Mouse (Mus musculus) lung, adult 2 months (tissue): ENCODE measurements around the gene Qrfp. TPM values are rescaled to one million over a fixed set of nuclear protein-coding genes. Genes with fewer than 3 reads are reported as not detected.

Experiments used
- DNase-seq: peaks from one replicate; pipeline ENCODE4 v3.0.0; 2022
- H3K4me1 ChIP-seq: fragments of 200-500 bp; 2 replicates; pipeline ENCODE4 v1.6.1; 2011; ENCODE audit warnings: low read length; ENCODE audit not compliant: control insufficient read depth, insufficient read depth
- H3K4me3 ChIP-seq: fragments of 200-500 bp; replicated peaks from 2 replicates; pipeline ENCODE3; 2011; ENCODE audit warnings: low read depth, mild to moderate bottlenecking, control low read depth, low read length; ENCODE audit errors: extremely low read depth
- CTCF ChIP-seq: fragments of 200-500 bp; IDR thresholded peaks from 2 replicates; pipeline ENCODE4 v1.5.1; 2011; ENCODE audit warnings: mild to moderate bottlenecking, low read length, control low read depth; ENCODE audit not compliant: insufficient read depth
- POLR2A ChIP-seq: fragments of 200-500 bp; IDR thresholded peaks from 2 replicates; pipeline ENCODE4 v1.6.1; 2011; ENCODE audit warnings: low read depth, mild to moderate bottlenecking, control low read depth, low read length, borderline replicate concordance; ENCODE audit errors: extremely low read depth
- WGBS: fragments of 180-500 bp; shearing (Covaris S2); methylation state at CpG from one replicate; pipeline ENCODE4 v1.1.7; 2018; 5-methylcytosine and 5-hydroxymethylcytosine counted together
- polyA plus RNA-seq: library from polyadenylated mRNA; depleted of rRNA; stranded (reverse); fragments of >200 nt; gene quantifications from 2 replicates; pipeline ENCODE4 v1.2.3, GENCODE M21; 2012; rRNA removed

Qrfp gene
- polyA plus RNA-seq, 1 experiment, result 0.13 TPM

- 24% methylated on average over 3 of the region's 3 CpGs for WGBS
- TF ChIP-seq POLR2A (no peak), CTCF (no peak)
- Histone ChIP-seq H3K4me3 (no peak overlapping the region), H3K4me1 (peaks cover 38% of the 10 kb centered on the region)
- DNase-seq, result no peak
Measured at GRCm38 (mm10) chr2:31762155-31762554, 48.2 kb downstream of the Qrfp start.

- no peak for DNase-seq
- no peak for TF ChIP-seq POLR2A
- TF ChIP-seq CTCF, result no peak
- Histone ChIP-seq H3K4me3 (peak overlapping the region; percentile 94), H3K4me1 (peaks cover 35% of the 10 kb centered on the region)
- WGBS, result 8% methylated on average over 4 of the region's 4 CpGs
Measured at GRCm38 (mm10) chr2:31761585-31761984, 48.8 kb downstream of the Qrfp start.

DNA sequence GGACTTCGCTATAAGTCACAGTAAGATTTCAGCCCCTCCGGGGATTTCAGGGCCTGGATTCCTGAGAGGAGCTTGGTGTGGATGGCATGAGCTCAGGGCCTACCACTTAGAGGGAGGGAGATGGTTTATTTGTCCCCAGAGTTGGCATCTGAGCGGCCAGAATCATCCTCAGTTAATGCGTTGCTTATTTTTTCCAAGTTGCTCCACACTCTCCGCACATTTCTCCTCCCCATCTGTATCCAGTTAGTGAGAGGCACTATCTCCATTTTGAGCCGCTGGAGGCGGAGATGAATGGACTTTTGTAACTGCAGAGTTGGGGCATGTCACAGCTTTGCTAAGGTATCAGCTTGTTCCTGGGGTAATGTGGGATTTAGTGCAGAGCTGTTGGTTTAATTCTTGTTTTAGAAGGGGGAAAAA is 49.3 kb downstream of the Qrfp start:
- no peak for DNase-seq
- 9% methylated on average over 7 of the region's 7 CpGs for WGBS
- TF ChIP-seq POLR2A, result no peak
- TF ChIP-seq CTCF, result no peak
- Histone ChIP-seq H3K4me1 (peaks cover 32% of the 10 kb centered on the region), H3K4me3 (peak overlapping the region; percentile 94)

GRCm38 (mm10) chr2:31760486-31760885 is 49.9 kb downstream of the Qrfp start:
- no peak for DNase-seq
- TF ChIP-seq CTCF, result no peak
- no peak for TF ChIP-seq POLR2A
- Histone ChIP-seq H3K4me3 (peak overlapping the region; percentile 94), H3K4me1 (peaks cover 30% of the 10 kb centered on the region)
- WGBS, result 3% methylated on average over 1 of the region's 1 CpGs

DNA sequence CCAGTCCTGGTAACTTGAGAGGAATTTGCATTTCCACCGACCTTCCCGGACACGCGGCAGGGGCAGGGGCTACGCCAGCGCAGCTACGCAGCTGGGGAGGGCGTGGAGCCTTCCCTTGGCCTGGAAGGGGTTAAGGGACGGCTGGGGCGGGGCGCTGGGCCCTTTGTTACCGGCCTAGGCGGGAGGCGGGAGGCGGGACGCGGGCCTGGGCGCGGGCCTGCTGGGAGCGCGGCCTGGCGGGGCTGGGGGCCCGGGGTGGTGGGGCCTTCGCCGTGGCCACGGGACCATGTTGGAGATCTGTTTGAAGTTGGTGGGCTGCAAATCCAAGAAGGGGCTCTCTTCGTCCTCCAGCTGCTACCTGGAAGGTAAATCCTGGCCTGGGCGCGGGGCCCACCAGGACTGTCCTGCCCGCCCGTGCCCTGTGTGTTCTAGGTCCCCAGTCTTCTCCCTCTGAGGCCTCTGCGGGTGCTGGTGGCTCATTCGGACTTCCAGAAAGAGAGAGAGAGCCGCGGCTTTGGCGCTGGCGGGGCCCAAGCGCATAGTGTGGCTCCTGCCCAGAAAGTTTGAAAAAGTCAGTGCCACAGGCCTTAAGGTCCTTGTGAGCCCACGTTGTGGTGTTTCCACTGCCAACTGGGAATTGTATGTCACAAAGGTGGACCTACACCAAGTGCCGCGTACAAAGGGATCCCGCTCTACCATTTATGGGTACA is 50.5 kb downstream of the Qrfp start:
- TF ChIP-seq POLR2A (0 out of 2 replicates have a peak, but pooled peaks have one; percentile 39), CTCF (no peak)
- peak; percentile 84 for DNase-seq
- Histone ChIP-seq H3K4me3 (peak overlapping the region; percentile 94), H3K4me1 (peaks cover 27% of the 10 kb centered on the region)
- 1% methylated on average over 42 of the region's 42 CpGs for WGBS

DNA sequence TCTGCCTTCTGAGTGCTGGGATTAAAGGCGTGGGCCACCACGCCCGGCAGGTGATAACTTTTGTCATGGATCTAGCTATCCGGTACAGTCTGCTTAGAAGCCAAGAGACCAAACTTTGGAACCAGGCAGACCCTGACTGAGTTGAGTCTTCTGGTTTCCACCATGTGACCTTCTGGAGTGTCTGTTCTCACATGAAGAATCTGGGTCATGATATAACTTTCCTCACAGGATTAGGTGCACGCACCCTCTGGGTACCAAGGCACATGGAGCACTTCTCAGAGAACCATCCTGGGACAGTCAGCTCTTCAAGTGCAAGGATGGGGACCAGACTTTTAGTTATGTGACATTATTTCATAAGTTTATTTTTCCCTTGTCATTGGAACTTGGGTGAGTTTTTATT is 51.4 kb downstream of the Qrfp start:
- H3K4me1 ChIP-seq, result peaks cover 27% of the 10 kb centered on the region
- TF ChIP-seq POLR2A, result no peak
- TF ChIP-seq CTCF, result no peak
- DNase-seq, result no peak
- 85% methylated on average over 5 of the region's 5 CpGs for WGBS
- no peak overlapping the region for H3K4me3 ChIP-seq

- Histone ChIP-seq H3K4me3 (no peak overlapping the region), H3K4me1 (peaks cover 18% of the 10 kb centered on the region)
- DNase-seq, result no peak
- TF ChIP-seq POLR2A (no peak), CTCF (no peak)
Measured at GRCm38 (mm10) chr2:31757472-31757871, 52.9 kb downstream of the Qrfp start.

Other genes starting within 250 kb of the Qrfp start
- 46.4 and 48.9 TPM in 2 replicates for gene Fubp3, start 237.9 kb downstream of the Qrfp start, polyA plus RNA-seq
- not detected in 2 replicates for gene Prdm12, start 170.5 kb downstream of the Qrfp start, polyA plus RNA-seq
- 7.7 and 8.8 TPM in 2 replicates for gene Exosc2, start 139.9 kb downstream of the Qrfp start, polyA plus RNA-seq
- 55.0 and 61.7 TPM in 2 replicates for gene Abl1, start 122.2 kb downstream of the Qrfp start, polyA plus RNA-seq
- 0.02 and 0.06 TPM in 2 replicates for gene Fibcd1, start 35.4 kb upstream of the Qrfp start, polyA plus RNA-seq
- 18.8 and 25.1 TPM in 2 replicates for gene Lamc3, start 76.7 kb upstream of the Qrfp start, polyA plus RNA-seq
- gene Aif1l, start 139.6 kb upstream of the Qrfp start, polyA plus RNA-seq, result 3.5 and 9.0 TPM in 2 replicates
- gene Nup214, start 163.9 kb upstream of the Qrfp start, polyA plus RNA-seq, result 31.6 and 35.1 TPM in 2 replicates